Mouse (Mus musculus): Measurements from ENCODE around the gene Tmem243.

DNA sequence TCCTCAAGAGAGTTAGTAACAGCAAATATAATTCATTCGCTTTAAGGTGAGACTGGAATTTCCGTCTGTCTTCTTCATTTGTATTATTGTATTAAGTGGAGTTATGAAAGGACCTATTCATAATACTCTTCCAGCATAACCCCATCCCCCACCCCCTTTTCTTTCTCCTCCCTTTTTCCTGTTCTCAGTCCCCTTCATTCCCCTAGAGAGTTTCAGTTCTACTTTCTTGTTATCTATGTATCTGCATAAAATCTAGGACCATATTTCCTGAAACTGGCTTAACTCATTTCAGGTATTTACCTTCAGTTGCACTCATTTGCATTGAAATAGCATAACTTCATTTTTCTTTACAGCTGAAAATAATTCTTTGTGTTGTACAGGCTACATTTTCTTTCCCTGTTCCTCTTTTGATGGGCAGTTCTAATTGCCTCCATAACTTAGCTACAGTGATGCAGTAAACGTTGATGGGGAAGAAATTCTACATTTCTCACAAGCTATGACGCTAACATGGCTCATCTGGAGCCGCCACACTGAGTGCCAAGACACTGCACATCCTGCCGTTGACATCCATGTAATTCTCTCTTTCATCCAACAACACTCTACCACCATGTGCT lies 9.9 kb upstream of the Tmem243 start:
- TF ChIP-seq CTCF (IDR thresholded peaks at IDR 0.05; ENCODE audit: low read depth) (no peak), EP300 (IDR thresholded peaks at IDR 0.05; ENCODE audit: low read depth) (no peak)

Data from liver, embryonic 14.5 days (tissue).